In the genomic region with DNA sequence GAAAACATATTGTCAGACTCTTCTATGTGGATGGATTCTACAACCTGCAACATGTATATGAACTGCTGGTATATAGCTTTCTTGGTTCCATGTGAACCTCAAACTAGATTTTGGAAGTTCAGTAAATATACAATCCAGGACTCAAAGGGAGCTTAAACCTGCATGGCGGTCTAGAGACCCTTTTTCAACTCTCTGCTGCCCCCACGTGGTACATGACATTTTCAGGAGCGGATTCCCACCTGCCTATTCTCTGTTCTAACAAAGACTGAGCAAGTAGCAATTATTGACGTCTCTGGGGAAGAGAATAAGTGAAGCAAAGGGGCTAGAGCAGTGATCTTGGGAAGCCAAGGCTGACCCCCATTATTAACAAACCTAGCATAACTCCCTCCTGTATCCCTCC, we compare ENCODE assay signal across 10 mouse cellular contexts.
DNase-seq lines count a peak whose midpoint lies in the region; ATAC-seq and TF ChIP-seq lines count a peak whose summit lies in the region.
"Had no signal": no experiment of that assay in that cellular context is flagged by ENCODE, and none has a peak within 500 bp of the region (broad histone marks: within the 10 kb centered on the region; RNA-seq: fewer than 3 reads in every experiment).

No protein-coding gene starts in this region.

- H3K27ac ChIP-seq in forebrain, embryonic 10.5 days: no peak overlapping the region
- H3K27ac ChIP-seq in forebrain, embryonic 15.5 days (replicated peaks): no peak overlapping the region
- H3K27ac ChIP-seq in embryonic facial prominence, embryonic 14.5 days (replicated peaks; ENCODE audit: low read depth, low read length): no peak overlapping the region
- no peak overlapping the region for H3K27ac ChIP-seq in left cerebral cortex, adult 2 months
- H3K27ac ChIP-seq in neural tube, embryonic 13.5 days (replicated peaks): 0 out of 2 replicates have a peak overlapping the region, but pooled peaks have one; percentile 9
- H3K27ac ChIP-seq: limb, embryonic 15.5 days had no signal

- no peaks in the 10 kb centered on the region for H3K9me3 ChIP-seq in forebrain, embryonic 10.5 days
- H3K9me3 ChIP-seq in forebrain, embryonic 15.5 days: no peaks in the 10 kb centered on the region
- H3K9me3 ChIP-seq in embryonic facial prominence, embryonic 14.5 days (ENCODE audit: control insufficient read depth, low read length): no peaks in the 10 kb centered on the region
- H3K9me3 ChIP-seq in neural tube, embryonic 13.5 days: no peaks in the 10 kb centered on the region
- H3K9me3 ChIP-seq: limb, embryonic 15.5 days had no signal

- no peak for ATAC-seq in forebrain, embryonic 15.5 days (replicated peaks)
- no peak for ATAC-seq in embryonic facial prominence, embryonic 14.5 days (ENCODE audit: low read depth)
- no peak for ATAC-seq in neural tube, embryonic 13.5 days (ENCODE audit: low read depth)

- no peak overlapping the region for H3K4me3 ChIP-seq in forebrain, embryonic 10.5 days
- H3K4me3 ChIP-seq in forebrain, embryonic 15.5 days: no peak overlapping the region
- no peak overlapping the region for H3K4me3 ChIP-seq in embryonic facial prominence, embryonic 14.5 days (ENCODE audit: low read depth, low read length)
- no peak overlapping the region for H3K4me3 ChIP-seq in left cerebral cortex, adult 2 months
- no peak overlapping the region for H3K4me3 ChIP-seq in neural tube, embryonic 13.5 days
- H3K4me3 ChIP-seq: erythroblast, embryonic 14.5 days; limb, embryonic 15.5 days had no signal

- H3K4me2 ChIP-seq in forebrain, embryonic 15.5 days (replicated peaks): no peak overlapping the region
- H3K4me2 ChIP-seq in embryonic facial prominence, embryonic 14.5 days (ENCODE audit: low read depth, low read length): no peak overlapping the region
- H3K4me2 ChIP-seq in neural tube, embryonic 13.5 days: no peak overlapping the region
- H3K4me2 ChIP-seq: limb, embryonic 15.5 days had no signal

- no peaks in the 10 kb centered on the region for H3K4me1 ChIP-seq in forebrain, embryonic 10.5 days
- peaks cover 10% of the 10 kb centered on the region; the same call in 1 of the 2 replicates for H3K4me1 ChIP-seq in forebrain, embryonic 15.5 days
- no peaks in the 10 kb centered on the region for H3K4me1 ChIP-seq in embryonic facial prominence, embryonic 14.5 days (ENCODE audit: control insufficient read depth, insufficient read depth, low read length)
- no peaks in the 10 kb centered on the region for H3K4me1 ChIP-seq in neural tube, embryonic 13.5 days (replicated peaks)
- H3K4me1 ChIP-seq: limb, embryonic 15.5 days had no signal

- no peak overlapping the region for H3K9ac ChIP-seq in forebrain, embryonic 15.5 days (replicated peaks)
- H3K9ac ChIP-seq in embryonic facial prominence, embryonic 14.5 days (ENCODE audit: low read depth, low read length): no peak overlapping the region
- no peak overlapping the region for H3K9ac ChIP-seq in neural tube, embryonic 13.5 days
- H3K9ac ChIP-seq: limb, embryonic 15.5 days had no signal

- H3K36me3 ChIP-seq in forebrain, embryonic 10.5 days (replicated peaks): no peaks in the 10 kb centered on the region
- no peaks in the 10 kb centered on the region for H3K36me3 ChIP-seq in forebrain, embryonic 15.5 days
- no peaks in the 10 kb centered on the region for H3K36me3 ChIP-seq in embryonic facial prominence, embryonic 14.5 days (ENCODE audit: control insufficient read depth, insufficient read depth, low read length)
- no peaks in the 10 kb centered on the region for H3K36me3 ChIP-seq in neural tube, embryonic 13.5 days
- H3K36me3 ChIP-seq: limb, embryonic 15.5 days had no signal

- intact Hi-C loops in left cerebral cortex, adult 2 months (cut with DNase I): loop anchor here (2.0 to 5.0 kb wide), 2 partner anchors 298 to 639 kb away; no protein-coding TSS in a partner anchor

- DNase-seq in forebrain, embryonic 10.5 days (ENCODE audit: extremely low spot score, low spot score): peak; percentile 51
- peak; percentile 27 for DNase-seq in thymus, postnatal 4 days
- no peak for DNase-seq in thymus, postnatal 36 days
- peak; percentile 62 for DNase-seq in embryonic facial prominence, embryonic 14.5 days (ENCODE audit: low spot score)
- DNase-seq in left cerebral cortex, adult 2 months (ENCODE audit: extremely low spot score in 1 of 2, low spot score in 2 of 2): peak; percentile 51 to 70
- DNase-seq in thymus, postnatal 25 days: no peak

- 0 out of 2 replicates have a peak, but pooled peaks cover 5% of the 10 kb centered on the region for H3K27me3 ChIP-seq in forebrain, embryonic 10.5 days (ENCODE audit: poor library complexity, severe bottlenecking)
- H3K27me3 ChIP-seq in forebrain, embryonic 15.5 days: no peaks in the 10 kb centered on the region
- H3K27me3 ChIP-seq in embryonic facial prominence, embryonic 14.5 days (replicated peaks; ENCODE audit: control insufficient read depth, insufficient read depth, low read length): no peaks in the 10 kb centered on the region
- no peaks in the 10 kb centered on the region for H3K27me3 ChIP-seq in neural tube, embryonic 13.5 days
- H3K27me3 ChIP-seq: limb, embryonic 15.5 days had no signal

- peak; percentile 67 for TF ChIP-seq CTCF in left cerebral cortex, adult 2 months (IDR thresholded peaks at IDR 0.05)

- WGBS in forebrain, embryonic 10.5 days: 8% methylated on average over 4 of the region's 4 CpGs
- WGBS in forebrain, embryonic 15.5 days: 12% methylated on average over 4 of the region's 4 CpGs
- WGBS in embryonic facial prominence, embryonic 14.5 days: 11% methylated on average over 4 of the region's 4 CpGs
- 9% methylated on average over 4 of the region's 4 CpGs for WGBS in neural tube, embryonic 13.5 days

Comparison
In these comparisons a context has a peak if more than half of its experiments do, and no peak if none do; other contexts are left out.
1. DNase-seq: peak in forebrain, embryonic 10.5 days (single experiment), thymus, postnatal 4 days (single experiment), embryonic facial prominence, embryonic 14.5 days (single experiment) and left cerebral cortex, adult 2 months (2 of 2); none in thymus, postnatal 36 days (0 of 2) and thymus, postnatal 25 days (single experiment).